Mouse (Mus musculus) embryonic facial prominence, embryonic 14.5 days (tissue): ENCODE data around the gene Arl4d. TPM values are rescaled to one million over a fixed set of nuclear protein-coding genes. Genes with fewer than 3 reads are reported as not detected.
A peak's percentile ranks its signal among the peaks of the same experiment; 100 is the strongest.
"Not testable (repeated sequence)": the region's sequence is repeated elsewhere in the genome, so short reads cannot be mapped to it uniquely, and the experiment has no call there.

Source experiments
- ATAC-seq: fragments of 200-750 bp; cut with Nextera tagmentation; 2 replicates; pipeline ENCODE4 v1.8.0; 2017; ENCODE audit warnings: low read depth, moderate number of reproducible peaks, moderate TSS enrichment
- DNase-seq: peaks from one replicate; pipeline ENCODE4 v3.0.0-alpha.2; 2015; ENCODE audit warnings: low spot score
- H3K27ac ChIP-seq: fragments of 300-500 bp; sonication (generic); replicated peaks from 2 replicates; pipeline ENCODE4 v1.5.1; 2014; ENCODE audit warnings: low read depth, mild to moderate bottlenecking, low read length, moderate library complexity
- H3K27me3 ChIP-seq: fragments of 300-500 bp; sonication (generic); replicated peaks from 2 replicates; pipeline ENCODE4 v1.6.1; 2014; ENCODE audit warnings: low read length; ENCODE audit not compliant: control insufficient read depth, insufficient read depth
- H3K36me3 ChIP-seq: fragments of 300-500 bp; sonication (generic); 2 replicates; pipeline ENCODE4 v1.6.1; 2014; ENCODE audit warnings: low read length, mixed read lengths; ENCODE audit not compliant: control insufficient read depth, insufficient read depth
- H3K4me1 ChIP-seq: fragments of 300-500 bp; sonication (generic); 2 replicates; pipeline ENCODE4 v1.6.1; 2014; ENCODE audit warnings: antibody characterized with exemption, low read length; ENCODE audit not compliant: control insufficient read depth, insufficient read depth
- H3K4me2 ChIP-seq: fragments of 300-500 bp; sonication (generic); 2 replicates; pipeline ENCODE4 v1.6.1; 2014; ENCODE audit warnings: low read depth, mild to moderate bottlenecking, low read length, moderate library complexity, mixed read lengths
- H3K4me3 ChIP-seq: fragments of 300-500 bp; sonication (generic); 2 replicates; pipeline ENCODE4 v1.5.1; 2014; ENCODE audit warnings: low read depth, mild to moderate bottlenecking, low read length
- H3K9ac ChIP-seq: fragments of 300-500 bp; sonication (generic); 2 replicates; pipeline ENCODE4 v1.6.1; 2014; ENCODE audit warnings: low read depth, mild to moderate bottlenecking, low read length, moderate library complexity, mixed read lengths
- H3K9me3 ChIP-seq: fragments of 300-500 bp; sonication (generic); 2 replicates; pipeline ENCODE4 v1.6.1; 2016; ENCODE audit warnings: low read length; ENCODE audit not compliant: control insufficient read depth
- WGBS: fragments of 180-500 bp; shearing (Covaris S2); extraction: QIAGEN DNeasy Blood & Tissue Kit; methylation state at CpG from one replicate; pipeline ENCODE4 v1.1.7; 2014; 5-methylcytosine and 5-hydroxymethylcytosine counted together
- polyA plus RNA-seq: library from polyadenylated mRNA; unstranded; fragments of >200 nt; fragmentation: Nextera tagmentation; extraction: Ambion mirVana; gene quantifications from 2 replicates; pipeline ENCODE4 v1.2.1, GENCODE M21; 2014

Gene Arl4d
- polyA plus RNA-seq = 4.2 and 4.7 TPM in 2 replicates

- no peaks in the 10 kb centered on the region for H3K9me3 ChIP-seq
- H3K27ac ChIP-seq = peak within 1 kb of the TSS; percentile 69
- DNase-seq (peak; percentile 97), ATAC-seq (peak; percentile 96)
- H3K4me1 ChIP-seq = peaks cover 11% of the 10 kb centered on the region; the same call in 1 of the 2 replicates
- WGBS = 8% methylated on average over 34 of the region's 34 CpGs
- no peaks in the 10 kb centered on the region for H3K27me3 ChIP-seq
- peak within 1 kb of the TSS; percentile 87 for H3K4me2 ChIP-seq
- peak within 1 kb of the TSS; percentile 46 for H3K4me3 ChIP-seq
- peak within 1 kb of the TSS; percentile 63 for H3K9ac ChIP-seq
- H3K36me3 ChIP-seq = no peaks in the 10 kb centered on the region
These were observed at the start of gene Arl4d for GRCm38 (mm10) chr11:101664825-101665635. Arl4d (plus strand) TSS chr11:101665541.

- Histone ChIP-seq H3K4me2 (no peak overlapping the region), H3K27me3 (no peaks in the 10 kb centered on the region), H3K9ac (no peak overlapping the region), H3K4me3 (no peak overlapping the region), H3K36me3 (no peaks in the 10 kb centered on the region), H3K27ac (no peak overlapping the region), H3K4me1 (peaks cover 16% of the 10 kb centered on the region), H3K9me3 (no peaks in the 10 kb centered on the region)
- DNase-seq (no peak), ATAC-seq (no peak)
- 88% methylated on average over 8 of the region's 8 CpGs for WGBS
These were observed 49.2 kb upstream of the Arl4d start for GRCm38 (mm10) chr11:101616104-101616503.

- no peak for DNase-seq
- Histone ChIP-seq H3K4me1 (peaks cover 16% of the 10 kb centered on the region), H3K27me3 (no peaks in the 10 kb centered on the region), H3K9ac (no peak overlapping the region), H3K4me2 (peak overlapping the region; percentile 38; the same call in 1 of the 2 replicates), H3K27ac (no peak overlapping the region), H3K4me3 (no peak overlapping the region), H3K9me3 (no peaks in the 10 kb centered on the region), H3K36me3 (no peaks in the 10 kb centered on the region)
- 21% methylated on average over 18 of the region's 18 CpGs for WGBS
- ATAC-seq = no peak
These were observed 48.2 kb upstream of the Arl4d start for GRCm38 (mm10) chr11:101616948-101617767.

GRCm38 (mm10) chr11:101617849-101618248 is 47.5 kb upstream of the Arl4d start:
- 4% methylated on average over 8 of the region's 8 CpGs for WGBS
- peaks cover 16% of the 10 kb centered on the region for H3K4me1 ChIP-seq
- ATAC-seq = peak; percentile 72; the same call in 1 of the 2 replicates
- H3K4me2 ChIP-seq = peak overlapping the region; percentile 38
- no peaks in the 10 kb centered on the region for H3K9me3 ChIP-seq
- DNase-seq = peak; percentile 92
- H3K27ac ChIP-seq = no peak overlapping the region
- H3K36me3 ChIP-seq = no peaks in the 10 kb centered on the region
- 0 out of 2 replicates have a peak overlapping the region, but pooled peaks have one; percentile 5 for H3K4me3 ChIP-seq
- no peak overlapping the region for H3K9ac ChIP-seq
- H3K27me3 ChIP-seq = no peaks in the 10 kb centered on the region

- Histone ChIP-seq H3K9me3 (no peaks in the 10 kb centered on the region), H3K27me3 (no peaks in the 10 kb centered on the region), H3K4me3 (no peak overlapping the region), H3K4me1 (peaks cover 16% of the 10 kb centered on the region), H3K4me2 (no peak overlapping the region), H3K9ac (no peak overlapping the region), H3K27ac (no peak overlapping the region), H3K36me3 (no peaks in the 10 kb centered on the region)
- ATAC-seq = no peak
- DNase-seq = no peak
- WGBS = 66% methylated on average over 3 of the region's 3 CpGs
These were observed 46.7 kb upstream of the Arl4d start for GRCm38 (mm10) chr11:101618596-101618995.

- peaks cover 16% of the 10 kb centered on the region for H3K4me1 ChIP-seq
- 87% methylated on average over 11 of the region's 11 CpGs for WGBS
- not testable (repeated sequence) for H3K9ac ChIP-seq, H3K4me3 ChIP-seq, H3K27ac ChIP-seq, H3K27me3 ChIP-seq, H3K9me3 ChIP-seq, H3K4me2 ChIP-seq, DNase-seq, H3K36me3 ChIP-seq, ATAC-seq
These were observed 45.2 kb upstream of the Arl4d start for GRCm38 (mm10) chr11:101620022-101620655.

- Histone ChIP-seq H3K4me3 (peak overlapping the region; percentile 47), H3K27me3 (no peaks in the 10 kb centered on the region), H3K27ac (peak overlapping the region; percentile 97), H3K9me3 (no peaks in the 10 kb centered on the region), H3K36me3 (no peaks in the 10 kb centered on the region), H3K4me1 (peaks cover 5% of the 10 kb centered on the region; the same call in 1 of the 2 replicates), H3K9ac (peak overlapping the region; percentile 55), H3K4me2 (peak overlapping the region; percentile 81)
- DNase-seq (no peak), ATAC-seq (peak; percentile 8; the same call in 1 of the 2 replicates)
- 3% methylated on average over 8 of the region's 8 CpGs for WGBS
These were observed 38.7 kb upstream of the Arl4d start for GRCm38 (mm10) chr11:101626649-101626994.
